Mouse (Mus musculus) spleen, adult 2 months (tissue): Measurements from ENCODE around the gene Cenpa.

ENCODE experiments used
- CTCF ChIP-seq: fragments of 200-500 bp; IDR thresholded peaks from 2 replicates; pipeline ENCODE4 v1.5.1; 2011; ENCODE audit warnings: mild to moderate bottlenecking, inconsistent platforms; ENCODE audit not compliant: insufficient read depth, insufficient read length, insufficient replicate concordance; ENCODE audit errors: extremely low read depth
- POLR2A ChIP-seq: fragments of 200-500 bp; IDR thresholded peaks from 2 replicates; pipeline ENCODE4 v1.6.1; 2011; ENCODE audit warnings: low read depth, low read length, inconsistent platforms

DNA sequence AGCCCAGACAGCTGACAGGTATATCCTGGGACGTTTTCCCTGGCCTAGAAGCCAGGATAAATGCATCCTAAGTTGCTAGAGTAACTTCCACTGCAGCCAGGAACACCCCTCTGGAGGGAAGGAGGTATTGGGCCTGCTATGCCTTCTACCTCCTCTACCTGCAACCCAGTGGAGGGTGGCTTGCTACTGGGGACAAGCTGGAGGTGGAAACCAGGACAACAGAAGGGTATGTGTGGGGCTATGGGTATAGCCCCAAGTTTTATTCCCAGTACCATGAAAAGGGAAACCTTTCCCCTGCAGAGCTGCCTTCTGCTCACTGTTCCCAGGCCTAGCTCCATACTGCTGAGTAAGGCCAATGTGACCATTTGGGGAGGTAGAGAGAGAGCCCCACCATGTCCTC lies 42.3 kb upstream of the Cenpa start:
- TF ChIP-seq CTCF, result no peak
- TF ChIP-seq POLR2A, result no peak
